Mouse (Mus musculus): ENCODE measurements around the gene Inhbe. TPM values are rescaled to one million over a fixed set of nuclear protein-coding genes. Genes with fewer than 3 reads are reported as not detected.

Inhbe gene
- not detected for total RNA-seq (2021)

GRCm38 (mm10) chr10:127353909-127354895 is at the start of gene Inhbe:
Gene Inhbe, minus strand, starts transcription at chr10:127354411.
- no peak for DNase-seq (ENCODE audit: extremely low spot score in 1 of 2, low spot score in 1 of 2)

- DNase-seq (ENCODE audit: extremely low spot score in 1 of 2, low spot score in 1 of 2), result no peak
Measured at GRCm38 (mm10) chr10:127391774-127392173, 37.6 kb upstream of the Inhbe start.

GRCm38 (mm10) chr10:127381743-127382134 is 27.5 kb upstream of the Inhbe start:
- DNase-seq (ENCODE audit: extremely low spot score in 1 of 2, low spot score in 1 of 2), result no peak

- DNase-seq (ENCODE audit: extremely low spot score in 1 of 2, low spot score in 1 of 2), result peak; percentile 18 to 26
Measured at GRCm38 (mm10) chr10:127380767-127381742, 26.8 kb upstream of the Inhbe start.

- peak; percentile 79 to 80 for DNase-seq (ENCODE audit: extremely low spot score in 1 of 2, low spot score in 1 of 2)
Measured at GRCm38 (mm10) chr10:127380251-127380691, 26.1 kb upstream of the Inhbe start, which contains the start of gene R3hdm2. Gene R3hdm2, plus strand, starts transcription at chr10:127380327.

- DNase-seq (ENCODE audit: extremely low spot score in 1 of 2, low spot score in 1 of 2), result no peak
Measured at GRCm38 (mm10) chr10:127379654-127380053, 25.4 kb upstream of the Inhbe start.

- DNase-seq (ENCODE audit: extremely low spot score in 1 of 2, low spot score in 1 of 2), result no peak
Measured at GRCm38 (mm10) chr10:127377700-127378099, 23.5 kb upstream of the Inhbe start.

- DNase-seq (ENCODE audit: extremely low spot score in 1 of 2, low spot score in 1 of 2), result no peak
Measured at GRCm38 (mm10) chr10:127371023-127371422, 16.8 kb upstream of the Inhbe start.

GRCm38 (mm10) chr10:127369834-127370820 is 15.9 kb upstream of the Inhbe start, which contains the start of gene Inhbc:
Gene Inhbc, minus strand, starts transcription at chr10:127370431.
- DNase-seq (ENCODE audit: extremely low spot score in 1 of 2, low spot score in 1 of 2), result no peak

GRCm38 (mm10) chr10:127368273-127368672 is 14.1 kb upstream of the Inhbe start:
- no peak for DNase-seq (ENCODE audit: extremely low spot score in 1 of 2, low spot score in 1 of 2)

- DNase-seq (ENCODE audit: extremely low spot score in 1 of 2, low spot score in 1 of 2), result no peak
Measured at GRCm38 (mm10) chr10:127367116-127367515, 12.9 kb upstream of the Inhbe start.

- DNase-seq (ENCODE audit: extremely low spot score in 1 of 2, low spot score in 1 of 2), result no peak
Measured at GRCm38 (mm10) chr10:127360714-127361113, 6.5 kb upstream of the Inhbe start.

GRCm38 (mm10) chr10:127355336-127355735 is 1.1 kb upstream of the Inhbe start:
- no peak for DNase-seq (ENCODE audit: extremely low spot score in 1 of 2, low spot score in 1 of 2)

GRCm38 (mm10) chr10:127352766-127353165 is 1.4 kb downstream of the Inhbe start:
- DNase-seq (ENCODE audit: extremely low spot score in 1 of 2, low spot score in 1 of 2), result no peak

GRCm38 (mm10) chr10:127352187-127352586 is 2.0 kb downstream of the Inhbe start:
- no peak for DNase-seq (ENCODE audit: extremely low spot score in 1 of 2, low spot score in 1 of 2)

GRCm38 (mm10) chr10:127351719-127352118 is 2.5 kb downstream of the Inhbe start:
- DNase-seq (ENCODE audit: extremely low spot score in 1 of 2, low spot score in 1 of 2), result no peak

- DNase-seq (ENCODE audit: extremely low spot score in 1 of 2, low spot score in 1 of 2), result no peak
Measured at GRCm38 (mm10) chr10:127351285-127351595, 3.0 kb downstream of the Inhbe start.

- DNase-seq (ENCODE audit: extremely low spot score in 1 of 2, low spot score in 1 of 2), result peak; percentile 53 to 69
Measured at GRCm38 (mm10) chr10:127350594-127351284, 3.5 kb downstream of the Inhbe start.

- no peak for DNase-seq (ENCODE audit: extremely low spot score in 1 of 2, low spot score in 1 of 2)
Measured at GRCm38 (mm10) chr10:127349810-127350209, 4.4 kb downstream of the Inhbe start.
